In the genomic region with DNA sequence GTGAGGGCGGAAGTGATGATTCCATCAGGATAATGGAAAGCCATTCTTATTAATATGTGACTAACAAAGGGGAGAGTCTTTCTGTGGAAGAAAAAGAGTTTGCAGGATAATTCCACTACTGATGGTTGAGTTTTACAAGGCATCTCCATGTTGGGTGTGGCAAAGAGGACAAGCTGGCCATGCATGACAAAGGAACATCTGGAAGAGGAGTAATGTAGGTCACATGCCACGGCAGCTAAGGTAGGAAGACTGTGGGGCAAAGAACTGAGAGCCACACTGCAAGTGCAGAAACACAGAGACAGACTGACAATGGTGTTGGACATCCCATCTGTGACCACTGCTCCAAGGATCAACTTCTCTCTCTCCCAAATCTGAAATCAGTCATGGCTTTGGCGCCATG, we compare ENCODE assay signal across 20 mouse cellular contexts.
DNase-seq lines count a peak whose midpoint lies in the region.
"Had no signal": no experiment of that assay in that cellular context is flagged by ENCODE, and none has a peak within 500 bp of the region (broad histone marks: within the 10 kb centered on the region; RNA-seq: fewer than 3 reads in every experiment).

No protein-coding gene starts in this region.

- peak; percentile 35 for DNase-seq in heart, adult 11 months
- DNase-seq in heart, postnatal 36 days: no peak
- DNase-seq in ES-CJ7 (ENCODE audit: low read depth, low spot score): peak; percentile 49
- peak; percentile 62 for DNase-seq in R1 (ENCODE audit: low read depth, low spot score)
- DNase-seq in ZHBTc4 (ENCODE audit: low read depth, low spot score): peak; percentile 74
- no peak for DNase-seq in testis, postnatal 14 days (ENCODE audit: low spot score)
- DNase-seq in layer of hippocampus, adult 8-10 months (ENCODE audit: low spot score in 2 of 2): no peak
- DNase-seq in layer of hippocampus, postnatal 36 days: no peak
- DNase-seq: adrenal gland, adult 2 months; adrenal gland, adult 8-10 months; adrenal gland, postnatal 10 days; adrenal gland, postnatal 14 days; adrenal gland, postnatal 25 days; adrenal gland, postnatal 36 days; B cell, adult 2 months; cerebellum, adult 11 months; cerebellum, adult 11-12 months; cerebellum, adult 18-20 months; cerebellum, adult 2 months; cerebellum, adult 8-10 months had no signal

- intact Hi-C loops in heart, postnatal 36 days (cut with DNase I): no loop called here

Comparison
In these comparisons a context has a peak if more than half of its experiments do, and no peak if none do; other contexts are left out.
1. DNase-seq: peak in heart, adult 11 months (single experiment), ES-CJ7 (single experiment), R1 (single experiment) and ZHBTc4 (single experiment); none in heart, postnatal 36 days (0 of 2), testis, postnatal 14 days (single experiment), layer of hippocampus, adult 8-10 months (0 of 2) and layer of hippocampus, postnatal 36 days (0 of 2).